Mouse (Mus musculus) liver, embryonic 12.5 days (tissue): ENCODE data around the gene Ntng1. TPM values are rescaled to one million over a fixed set of nuclear protein-coding genes. Genes with fewer than 3 reads are reported as not detected.
A peak's percentile ranks its signal among the peaks of the same experiment; 100 is the strongest.
"Not testable (repeated sequence)": the region's sequence is repeated elsewhere in the genome, so short reads cannot be mapped to it uniquely, and the experiment has no call there.

Source experiments
- ATAC-seq: fragments of 200-750 bp; cut with Nextera tagmentation; 2 replicates; pipeline ENCODE4 v1.8.0; 2017; ENCODE audit warnings: moderate number of reproducible peaks, mild to moderate bottlenecking, moderate library complexity
- H3K27ac ChIP-seq: fragments of 300-500 bp; sonication (generic); 2 replicates; pipeline ENCODE4 v1.5.1; 2016; ENCODE audit warnings: mild to moderate bottlenecking
- H3K27me3 ChIP-seq: fragments of 300-500 bp; sonication (generic); replicated peaks from 2 replicates; pipeline ENCODE4 v1.6.1; 2016; ENCODE audit warnings: mild to moderate bottlenecking, moderate library complexity
- H3K36me3 ChIP-seq: fragments of 300-500 bp; sonication (generic); 2 replicates; pipeline ENCODE4 v1.6.1; 2016; ENCODE audit warnings: mild to moderate bottlenecking, moderate library complexity
- H3K4me1 ChIP-seq: fragments of 300-500 bp; sonication (generic); 2 replicates; pipeline ENCODE4 v1.6.1; 2016
- H3K4me2 ChIP-seq: fragments of 300-500 bp; sonication (generic); 2 replicates; pipeline ENCODE4 v1.6.1; 2016; ENCODE audit warnings: mild to moderate bottlenecking, moderate library complexity
- H3K4me3 ChIP-seq: fragments of 300-500 bp; sonication (generic); 2 replicates; pipeline ENCODE4 v1.5.1; 2016; ENCODE audit warnings: mild to moderate bottlenecking, moderate library complexity
- H3K9ac ChIP-seq: fragments of 300-500 bp; sonication (generic); 2 replicates; pipeline ENCODE4 v1.6.1; 2016; ENCODE audit warnings: mild to moderate bottlenecking, moderate library complexity
- H3K9me3 ChIP-seq: fragments of 300-500 bp; sonication (generic); replicated peaks from 2 replicates; pipeline ENCODE4 v1.6.1; 2016; ENCODE audit warnings: mild to moderate bottlenecking, moderate library complexity
- WGBS: fragments of 180-500 bp; shearing (Covaris S2); methylation state at CpG from one replicate; pipeline ENCODE4 v1.1.7; 2016; ENCODE audit not compliant: insufficient replicate concordance; 5-methylcytosine and 5-hydroxymethylcytosine counted together
- polyA plus RNA-seq: library from polyadenylated mRNA; unstranded; fragments of >200 nt; fragmentation: Nextera tagmentation; extraction: Ambion mirVana; gene quantifications from 2 replicates; pipeline ENCODE4 v1.2.1, GENCODE M21; 2016

Ntng1 gene
- polyA plus RNA-seq, 1 experiment from 2014 or later: 0.20 TPM

- H3K4me2 ChIP-seq: no peak overlapping the region
- no peaks in the 10 kb centered on the region for H3K36me3 ChIP-seq
- no peaks in the 10 kb centered on the region for H3K4me1 ChIP-seq
- H3K9me3 ChIP-seq: no peaks in the 10 kb centered on the region
- WGBS: 40% methylated on average over 3 of the region's 3 CpGs
- no peak for ATAC-seq
- H3K4me3 ChIP-seq: no peak overlapping the region
- H3K27ac ChIP-seq: no peak overlapping the region
- H3K9ac ChIP-seq: no peak overlapping the region
- no peaks in the 10 kb centered on the region for H3K27me3 ChIP-seq
Measured at GRCm38 (mm10) chr3:109803616-109804015, 340.2 kb downstream of the Ntng1 start.

- WGBS: 74% methylated on average over 11 of the region's 11 CpGs
Measured at GRCm38 (mm10) chr3:109797354-109797753, 346.5 kb downstream of the Ntng1 start.

GRCm38 (mm10) chr3:109783231-109783630, 360.6 kb downstream of the Ntng1 start:
- no peaks in the 10 kb centered on the region for H3K9me3 ChIP-seq
- ATAC-seq: no peak
- 44% methylated on average over 5 of the region's 5 CpGs for WGBS
- no peak overlapping the region for H3K4me2 ChIP-seq
- H3K9ac ChIP-seq: no peak overlapping the region
- H3K4me1 ChIP-seq: no peaks in the 10 kb centered on the region
- H3K4me3 ChIP-seq: no peak overlapping the region
- no peaks in the 10 kb centered on the region for H3K36me3 ChIP-seq
- H3K27me3 ChIP-seq: peaks cover 16% of the 10 kb centered on the region
- H3K27ac ChIP-seq: no peak overlapping the region

More at GRCm38 (mm10) chr3:109797354-109797753, 346.5 kb downstream of the Ntng1 start:
- no peak overlapping the region for H3K4me2 ChIP-seq
- no peak for ATAC-seq
- no peak overlapping the region for H3K27ac ChIP-seq
- H3K4me3 ChIP-seq: no peak overlapping the region
- no peaks in the 10 kb centered on the region for H3K4me1 ChIP-seq
- no peaks in the 10 kb centered on the region for H3K9me3 ChIP-seq
- no peaks in the 10 kb centered on the region for H3K36me3 ChIP-seq
- no peak overlapping the region for H3K9ac ChIP-seq
- H3K27me3 ChIP-seq: no peaks in the 10 kb centered on the region

GRCm38 (mm10) chr3:109782289-109782951, 361.4 kb downstream of the Ntng1 start:
- Histone ChIP-seq H3K4me3 (peak overlapping the region; percentile 30), H3K9me3 (no peaks in the 10 kb centered on the region), H3K9ac (no peak overlapping the region), H3K36me3 (no peaks in the 10 kb centered on the region), H3K4me2 (peak overlapping the region; percentile 61), H3K27ac (no peak overlapping the region), H3K27me3 (peaks cover 16% of the 10 kb centered on the region), H3K4me1 (no peaks in the 10 kb centered on the region)
- no peak for ATAC-seq
- 8% methylated on average over 27 of the region's 27 CpGs for WGBS

GRCm38 (mm10) chr3:109781917-109782288, 361.9 kb downstream of the Ntng1 start:
- no peak for ATAC-seq
- WGBS: 52% methylated on average over 7 of the region's 7 CpGs

GRCm38 (mm10) chr3:109775200-109775599, 368.6 kb downstream of the Ntng1 start:
- Histone ChIP-seq H3K36me3 (no peaks in the 10 kb centered on the region), H3K4me1 (no peaks in the 10 kb centered on the region), H3K4me2 (no peak overlapping the region), H3K9ac (no peak overlapping the region), H3K27me3 (no peaks in the 10 kb centered on the region), H3K4me3 (no peak overlapping the region), H3K27ac (no peak overlapping the region), H3K9me3 (no peaks in the 10 kb centered on the region)
- 63% methylated on average over 2 of the region's 2 CpGs for WGBS
- ATAC-seq: no peak

More at GRCm38 (mm10) chr3:109781917-109782288, 361.9 kb downstream of the Ntng1 start:
- peak overlapping the region; percentile 61 for H3K4me2 ChIP-seq
- H3K27ac ChIP-seq: no peak overlapping the region
- H3K36me3 ChIP-seq: no peaks in the 10 kb centered on the region
- H3K9me3 ChIP-seq: no peaks in the 10 kb centered on the region
- no peak overlapping the region for H3K9ac ChIP-seq
- H3K4me1 ChIP-seq: no peaks in the 10 kb centered on the region
- no peak overlapping the region for H3K4me3 ChIP-seq
- H3K27me3 ChIP-seq: peaks cover 16% of the 10 kb centered on the region

- Histone ChIP-seq H3K4me3 (no peak overlapping the region), H3K4me2 (no peak overlapping the region), H3K27ac (no peak overlapping the region), H3K36me3 (no peaks in the 10 kb centered on the region), H3K9me3 (no peaks in the 10 kb centered on the region), H3K4me1 (no peaks in the 10 kb centered on the region), H3K27me3 (no peaks in the 10 kb centered on the region), H3K9ac (no peak overlapping the region)
- 33% methylated on average over 14 of the region's 14 CpGs for WGBS
- ATAC-seq: no peak
Measured at GRCm38 (mm10) chr3:109772120-109772519, 371.7 kb downstream of the Ntng1 start.

GRCm38 (mm10) chr3:109766939-109767338, 376.9 kb downstream of the Ntng1 start:
- H3K9me3 ChIP-seq: no peaks in the 10 kb centered on the region
- H3K27ac ChIP-seq: no peak overlapping the region
- no peaks in the 10 kb centered on the region for H3K4me1 ChIP-seq
- H3K36me3 ChIP-seq: no peaks in the 10 kb centered on the region
- H3K4me3 ChIP-seq: no peak overlapping the region
- no peaks in the 10 kb centered on the region for H3K27me3 ChIP-seq
- 66% methylated on average over 3 of the region's 3 CpGs for WGBS
- H3K9ac ChIP-seq: no peak overlapping the region
- H3K4me2 ChIP-seq: no peak overlapping the region
- no peak for ATAC-seq

GRCm38 (mm10) chr3:109765608-109766007, 378.2 kb downstream of the Ntng1 start:
- WGBS: 56% methylated on average over 2 of the region's 2 CpGs
- no peaks in the 10 kb centered on the region for H3K4me1 ChIP-seq
- H3K4me3 ChIP-seq: no peak overlapping the region
- no peak overlapping the region for H3K27ac ChIP-seq
- no peak for ATAC-seq
- no peaks in the 10 kb centered on the region for H3K36me3 ChIP-seq
- H3K27me3 ChIP-seq: no peaks in the 10 kb centered on the region
- no peak overlapping the region for H3K4me2 ChIP-seq
- H3K9ac ChIP-seq: no peak overlapping the region
- no peaks in the 10 kb centered on the region for H3K9me3 ChIP-seq

- H3K4me2 ChIP-seq: no peak overlapping the region
- no peaks in the 10 kb centered on the region for H3K36me3 ChIP-seq
- no peaks in the 10 kb centered on the region for H3K27me3 ChIP-seq
- ATAC-seq: no peak
- 38% methylated on average over 4 of the region's 4 CpGs for WGBS
- no peak overlapping the region for H3K27ac ChIP-seq
- H3K9ac ChIP-seq: no peak overlapping the region
- H3K4me3 ChIP-seq: no peak overlapping the region
- no peaks in the 10 kb centered on the region for H3K4me1 ChIP-seq
- no peaks in the 10 kb centered on the region for H3K9me3 ChIP-seq
Measured at GRCm38 (mm10) chr3:109765141-109765540, 378.7 kb downstream of the Ntng1 start.

GRCm38 (mm10) chr3:109756426-109756825, 387.4 kb downstream of the Ntng1 start:
- H3K4me2 ChIP-seq: no peak overlapping the region
- H3K4me1 ChIP-seq: no peaks in the 10 kb centered on the region
- H3K27me3 ChIP-seq: no peaks in the 10 kb centered on the region
- H3K27ac ChIP-seq: no peak overlapping the region
- no peak overlapping the region for H3K9ac ChIP-seq
- ATAC-seq: no peak
- H3K4me3 ChIP-seq: no peak overlapping the region
- WGBS: 70% methylated on average over 2 of the region's 2 CpGs
- no peaks in the 10 kb centered on the region for H3K9me3 ChIP-seq
- no peaks in the 10 kb centered on the region for H3K36me3 ChIP-seq

- 37% methylated on average over 3 of the region's 3 CpGs for WGBS
- ATAC-seq: not testable (repeated sequence)
Measured at GRCm38 (mm10) chr3:109747593-109747992, 396.2 kb downstream of the Ntng1 start.

More at GRCm38 (mm10) chr3:109747593-109747992, 396.2 kb downstream of the Ntng1 start:
- H3K9ac ChIP-seq, H3K36me3 ChIP-seq, H3K4me3 ChIP-seq, H3K9me3 ChIP-seq, H3K4me2 ChIP-seq, H3K4me1 ChIP-seq, H3K27me3 ChIP-seq, H3K27ac ChIP-seq: not testable (repeated sequence)
